Mouse (Mus musculus) retina, postnatal 1 day (tissue): ENCODE measurements at regions not wholly inside any gene's neighbourhood (a gene's known extent, or its start where the extent isn't known, plus 50 kb on each side); places are given as distances from the start of the nearest gene placed in this dataset.

Experiments
- DNase-seq: peaks from one replicate; pipeline ENCODE4 v3.0.0-alpha.2; 2012

GRCm38 (mm10) chr17:47317651-47318050 is 51.0 kb upstream of the Mrps10 start:
- no peak for DNase-seq

GRCm38 (mm10) chr17:47313162-47313561 is 55.5 kb upstream of the Mrps10 start:
- no peak for DNase-seq

GRCm38 (mm10) chr17:47311272-47311671 is 57.4 kb upstream of the Mrps10 start:
- no peak for DNase-seq

- DNase-seq, result no peak
These were observed 62.5 kb upstream of the Mrps10 start for GRCm38 (mm10) chr17:47306027-47306761.

GRCm38 (mm10) chr17:47304463-47305199 is 64.1 kb upstream of the Mrps10 start:
- DNase-seq, result peak; percentile 89

- DNase-seq, result no peak
These were observed 65.1 kb upstream of the Mrps10 start for GRCm38 (mm10) chr17:47303600-47303999.

GRCm38 (mm10) chr17:47298396-47298919 is 70.2 kb upstream of the Mrps10 start:
- DNase-seq, result no peak

GRCm38 (mm10) chr17:47297965-47298364 is 70.7 kb upstream of the Mrps10 start:
- DNase-seq, result no peak

GRCm38 (mm10) chr17:47296709-47297450 is 71.8 kb upstream of the Mrps10 start:
- DNase-seq, result no peak

GRCm38 (mm10) chr17:47295315-47296011 is 73.2 kb upstream of the Mrps10 start:
- no peak for DNase-seq

GRCm38 (mm10) chr17:47294091-47294534 is 74.6 kb upstream of the Mrps10 start:
- peak; percentile 81 for DNase-seq

- DNase-seq, result no peak
These were observed 75.5 kb upstream of the Mrps10 start for GRCm38 (mm10) chr17:47293178-47293577.

GRCm38 (mm10) chr17:47291558-47291957 is 77.1 kb upstream of the Mrps10 start:
- no peak for DNase-seq

GRCm38 (mm10) chr17:47285616-47286015 is 83.1 kb upstream of the Mrps10 start:
- DNase-seq, result no peak

- no peak for DNase-seq
These were observed 84.5 kb upstream of the Mrps10 start for GRCm38 (mm10) chr17:47284236-47284635.

- no peak for DNase-seq
These were observed 85.5 kb upstream of the Mrps10 start for GRCm38 (mm10) chr17:47283158-47283557.

GRCm38 (mm10) chr17:47282476-47282875 is 86.2 kb upstream of the Mrps10 start:
- DNase-seq, result peak; percentile 36

GRCm38 (mm10) chr17:47277890-47278289 is 90.8 kb upstream of the Mrps10 start:
- no peak for DNase-seq

GRCm38 (mm10) chr17:47276639-47277038 is 92.0 kb upstream of the Mrps10 start:
- no peak for DNase-seq

GRCm38 (mm10) chr17:47275796-47276311 is 92.8 kb upstream of the Mrps10 start:
- DNase-seq, result no peak

GRCm38 (mm10) chr17:47273309-47273708 is 95.4 kb upstream of the Mrps10 start:
- DNase-seq, result no peak

- DNase-seq, result no peak
These were observed 96.6 kb upstream of the Mrps10 start for GRCm38 (mm10) chr17:47271979-47272677.
